Mouse (Mus musculus) neural tube, embryonic 12.5 days (tissue): ENCODE results near the gene Mfn2. TPM values are rescaled to one million over a fixed set of nuclear protein-coding genes. Genes with fewer than 3 reads are reported as not detected.
"Not testable (repeated sequence)": the region's sequence is repeated elsewhere in the genome, so short reads cannot be mapped to it uniquely, and the experiment has no call there.

Experiments used
- ATAC-seq: fragments of 200-750 bp; cut with Nextera tagmentation; 2 replicates; pipeline ENCODE4 v1.8.0; 2017; ENCODE audit warnings: low read depth, mild to moderate bottlenecking, moderate TSS enrichment, moderate library complexity; ENCODE audit not compliant: low FRiP score
- H3K27ac ChIP-seq: fragments of 300-500 bp; sonication (generic); 2 replicates; pipeline ENCODE4 v1.5.1; 2016
- H3K27me3 ChIP-seq: fragments of 300-500 bp; sonication (generic); replicated peaks from 2 replicates; pipeline ENCODE4 v1.6.1; 2016; ENCODE audit warnings: mild to moderate bottlenecking
- H3K36me3 ChIP-seq: fragments of 300-500 bp; sonication (generic); 2 replicates; pipeline ENCODE4 v1.6.1; 2016; ENCODE audit warnings: mild to moderate bottlenecking
- H3K4me1 ChIP-seq: fragments of 300-500 bp; sonication (generic); 2 replicates; pipeline ENCODE4 v1.6.1; 2016
- H3K4me2 ChIP-seq: fragments of 300-500 bp; sonication (generic); replicated peaks from 2 replicates; pipeline ENCODE4 v1.6.1; 2016; ENCODE audit warnings: mild to moderate bottlenecking
- H3K4me3 ChIP-seq: fragments of 300-500 bp; sonication (generic); 2 replicates; pipeline ENCODE4 v1.5.1; 2016
- H3K9ac ChIP-seq: fragments of 300-500 bp; sonication (generic); 2 replicates; pipeline ENCODE4 v1.6.1; 2016; ENCODE audit warnings: mild to moderate bottlenecking
- H3K9me3 ChIP-seq: fragments of 300-500 bp; sonication (generic); 2 replicates; pipeline ENCODE4 v1.6.1; 2016; ENCODE audit warnings: mild to moderate bottlenecking
- WGBS: fragments of 180-500 bp; shearing (Covaris S2); methylation state at CpG from one replicate; pipeline ENCODE4 v1.1.7; 2016; 5-methylcytosine and 5-hydroxymethylcytosine counted together
- polyA plus RNA-seq: library from polyadenylated mRNA; unstranded; fragments of >200 nt; fragmentation: Nextera tagmentation; extraction: Ambion mirVana; gene quantifications from 2 replicates; pipeline ENCODE4 v1.2.1, GENCODE M21; 2016

Mfn2 gene
- polyA plus RNA-seq, 1 experiment from 2014 or later: 67.1 TPM

- no peaks in the 10 kb centered on the region for H3K9me3 ChIP-seq
- no peak overlapping the region for H3K4me2 ChIP-seq
- no peaks in the 10 kb centered on the region for H3K27me3 ChIP-seq
- H3K27ac ChIP-seq: no peak overlapping the region
- ATAC-seq: no peak
- H3K36me3 ChIP-seq: peaks cover 59% of the 10 kb centered on the region
- no peak overlapping the region for H3K9ac ChIP-seq
- H3K4me3 ChIP-seq: no peak overlapping the region
- H3K4me1 ChIP-seq: no peaks in the 10 kb centered on the region
- WGBS: 95% methylated on average over 3 of the region's 3 CpGs
These were observed 42.5 kb downstream of the Mfn2 start for GRCm38 (mm10) chr4:147862051-147862450.

- ATAC-seq: no peak
- peaks cover 4% of the 10 kb centered on the region; the same call in 1 of the 2 replicates for H3K4me1 ChIP-seq
- H3K36me3 ChIP-seq: no peaks in the 10 kb centered on the region
- no peak overlapping the region for H3K27ac ChIP-seq
- no peak overlapping the region for H3K9ac ChIP-seq
- no peak overlapping the region for H3K4me3 ChIP-seq
- no peaks in the 10 kb centered on the region for H3K9me3 ChIP-seq
- WGBS: 84% methylated on average over 2 of the region's 2 CpGs
- no peaks in the 10 kb centered on the region for H3K27me3 ChIP-seq
- no peak overlapping the region for H3K4me2 ChIP-seq
These were observed 53.7 kb downstream of the Mfn2 start for GRCm38 (mm10) chr4:147850776-147851175.

DNA sequence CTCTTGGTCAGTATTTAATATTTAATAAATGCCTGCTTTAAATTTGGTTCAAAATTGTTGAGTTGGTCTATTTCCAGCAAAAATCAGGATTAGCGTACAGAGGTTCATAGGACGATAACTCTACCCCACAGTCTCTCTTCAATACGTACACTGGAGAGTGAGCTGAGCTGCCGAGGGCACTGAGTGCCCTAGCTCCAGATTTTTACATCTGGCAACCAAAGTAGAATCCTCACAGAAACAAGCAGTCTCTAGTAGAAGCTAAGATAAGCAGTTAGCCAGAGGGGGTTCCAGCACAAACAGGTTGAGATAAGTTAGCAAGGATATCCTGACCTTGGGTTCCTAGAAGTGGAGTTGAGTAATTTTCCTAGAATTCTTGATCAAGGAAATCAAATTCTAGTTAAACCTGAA is 55.9 kb downstream of the Mfn2 start:
- WGBS: 11% methylated on average over 4 of the region's 4 CpGs
- Histone ChIP-seq H3K27ac (no peak overlapping the region), H3K9me3 (peaks cover 5% of the 10 kb centered on the region), H3K27me3 (no peaks in the 10 kb centered on the region), H3K4me3 (peak overlapping the region; percentile 57), H3K4me1 (peaks cover 4% of the 10 kb centered on the region; the same call in 1 of the 2 replicates), H3K36me3 (peaks cover 7% of the 10 kb centered on the region), H3K9ac (peak overlapping the region; percentile 50), H3K4me2 (peak overlapping the region; percentile 64)
- peak; percentile 73 for ATAC-seq

DNA sequence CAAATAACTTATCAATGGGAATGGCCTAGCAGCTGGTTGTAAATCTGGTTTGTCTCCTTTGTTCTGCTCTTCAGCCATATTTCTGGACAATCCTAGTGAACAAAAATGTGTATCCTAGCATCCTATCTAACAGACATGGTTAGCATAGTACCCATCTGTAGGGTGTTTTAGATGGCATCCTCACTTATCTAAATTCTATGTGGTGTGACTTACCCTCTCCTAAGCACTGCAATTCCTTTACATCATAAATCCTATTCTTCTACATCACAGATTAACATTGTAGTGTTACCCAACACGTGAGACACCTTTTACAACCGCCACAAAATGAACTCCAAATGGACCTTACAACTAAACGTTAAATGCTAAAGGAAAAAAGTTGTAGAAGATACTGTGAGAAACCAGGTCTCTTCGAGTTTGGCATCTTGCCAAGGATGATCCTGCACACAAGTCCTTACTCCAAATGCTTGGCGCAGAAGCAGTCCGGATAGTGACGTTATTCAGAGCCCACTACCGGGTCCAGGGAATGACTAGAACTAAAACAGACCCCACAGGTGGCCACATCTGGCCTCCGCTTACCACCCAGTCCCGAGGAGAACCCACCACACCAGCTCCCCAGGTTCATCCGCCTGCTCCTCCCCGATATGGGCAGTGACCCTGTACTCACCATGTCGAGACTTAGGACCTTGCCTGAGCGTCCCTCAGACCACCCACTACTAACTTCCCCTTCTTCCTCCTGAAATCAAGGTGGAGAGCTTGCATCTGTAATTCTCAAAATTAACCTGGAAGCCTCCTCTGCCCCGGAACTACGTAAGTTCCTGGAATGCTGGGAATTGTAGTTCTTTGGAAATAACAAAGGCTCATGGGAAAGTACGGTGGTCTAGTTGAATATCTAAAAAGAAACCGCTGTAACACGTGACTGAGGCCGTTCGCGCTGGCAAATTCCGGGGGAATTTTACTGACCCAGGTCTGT is 56.6 kb downstream of the Mfn2 start, which contains the start of gene Zfp933:
TSS of gene Zfp933 (minus strand) at position 753 of the 970 bp plus-strand sequence.
- Histone ChIP-seq H3K9ac (peak within 1 kb of the TSS; percentile 53), H3K4me1 (peaks cover 4% of the 10 kb centered on the region; the same call in 1 of the 2 replicates), H3K36me3 (peaks cover 14% of the 10 kb centered on the region), H3K9me3 (peaks cover 11% of the 10 kb centered on the region), H3K27me3 (no peaks in the 10 kb centered on the region), H3K27ac (no peak within 1 kb of the TSS), H3K4me2 (peak within 1 kb of the TSS; percentile 64), H3K4me3 (peak within 1 kb of the TSS; percentile 57)
- ATAC-seq: peak; percentile 91
- 4% methylated on average over 23 of the region's 23 CpGs for WGBS

- H3K27me3 ChIP-seq: no peaks in the 10 kb centered on the region
- peaks cover 21% of the 10 kb centered on the region for H3K9me3 ChIP-seq
- no peak for ATAC-seq
- H3K9ac ChIP-seq: no peak overlapping the region
- 95% methylated on average over 3 of the region's 3 CpGs for WGBS
- H3K4me2 ChIP-seq: no peak overlapping the region
- H3K4me3 ChIP-seq: no peak overlapping the region
- H3K4me1 ChIP-seq: peaks cover 4% of the 10 kb centered on the region; the same call in 1 of the 2 replicates
- H3K36me3 ChIP-seq: peaks cover 29% of the 10 kb centered on the region
- no peak overlapping the region for H3K27ac ChIP-seq
These were observed 61.6 kb downstream of the Mfn2 start for GRCm38 (mm10) chr4:147842871-147843270.

GRCm38 (mm10) chr4:147839282-147839681 is 65.2 kb downstream of the Mfn2 start:
- H3K27ac ChIP-seq, H3K9ac ChIP-seq, ATAC-seq, H3K27me3 ChIP-seq, H3K4me3 ChIP-seq, H3K4me1 ChIP-seq, H3K4me2 ChIP-seq: not testable (repeated sequence)
- 99% methylated on average over 22 of the region's 26 CpGs for WGBS
- Histone ChIP-seq H3K9me3 (peaks cover 24% of the 10 kb centered on the region), H3K36me3 (peaks cover 25% of the 10 kb centered on the region)

DNA sequence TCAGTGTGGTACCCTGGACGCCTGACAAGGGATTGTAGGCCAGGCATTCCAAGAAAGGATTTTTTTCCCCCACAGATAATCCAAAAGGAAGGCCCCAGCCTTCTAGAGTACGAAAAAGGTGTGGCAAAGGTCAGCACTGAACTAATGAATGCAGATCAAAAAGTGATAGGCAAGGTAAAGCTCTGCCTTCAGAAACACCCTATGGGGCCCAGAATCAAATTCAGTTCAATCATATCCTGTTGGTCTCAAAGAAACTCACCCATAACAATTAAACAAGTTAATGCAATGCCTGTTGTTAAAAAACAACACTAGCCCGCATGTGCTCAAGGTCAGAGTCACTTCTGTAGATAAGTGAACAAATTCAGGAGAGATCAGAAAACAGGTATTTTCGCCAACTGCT is 80.1 kb downstream of the Mfn2 start:
- H3K27ac ChIP-seq: no peak overlapping the region
- no peak overlapping the region for H3K9ac ChIP-seq
- peaks cover 62% of the 10 kb centered on the region for H3K36me3 ChIP-seq
- WGBS: 89% methylated on average over 4 of the region's 4 CpGs
- H3K4me2 ChIP-seq: no peak overlapping the region
- no peak for ATAC-seq
- H3K27me3 ChIP-seq: no peaks in the 10 kb centered on the region
- peaks cover 72% of the 10 kb centered on the region for H3K9me3 ChIP-seq
- no peak overlapping the region for H3K4me3 ChIP-seq
- H3K4me1 ChIP-seq: no peaks in the 10 kb centered on the region

Other genes starting within 250 kb of the Mfn2 start
- gene Zfp534, start 202.2 kb downstream of the Mfn2 start, polyA plus RNA-seq: not detected in 2 replicates
- gene Zfp984, start 94.9 kb downstream of the Mfn2 start, polyA plus RNA-seq: 4.3 and 6.3 TPM in 2 replicates
- 4.1 and 6.2 TPM in 2 replicates for gene Zfp933, start 56.3 kb downstream of the Mfn2 start, polyA plus RNA-seq
- 52.2 and 53.4 TPM in 2 replicates for gene Miip, start 35.9 kb downstream of the Mfn2 start, polyA plus RNA-seq
- 15.3 and 15.7 TPM in 2 replicates for gene Fv1, start 35.7 kb downstream of the Mfn2 start, polyA plus RNA-seq
- gene Plod1, start 32.1 kb upstream of the Mfn2 start, polyA plus RNA-seq: 33.9 and 35.4 TPM in 2 replicates
- 24.4 and 27.2 TPM in 2 replicates for gene 2510039O18Rik, start 36.2 kb upstream of the Mfn2 start, polyA plus RNA-seq
- 0.45 TPM in 1 of 2 replicates, not detected in the other for gene Nppb, start 81.1 kb upstream of the Mfn2 start, polyA plus RNA-seq
- gene Nppa, start 96.0 kb upstream of the Mfn2 start, polyA plus RNA-seq: 3.1 and 5.0 TPM in 2 replicates
- gene Clcn6, start 134.1 kb upstream of the Mfn2 start, polyA plus RNA-seq: 26.6 and 29.1 TPM in 2 replicates
- gene Mthfr, start 134.4 kb upstream of the Mfn2 start, polyA plus RNA-seq: 27.8 and 30.7 TPM in 2 replicates
- 9.4 and 10.2 TPM in 2 replicates for gene Agtrap, start 183.3 kb upstream of the Mfn2 start, polyA plus RNA-seq
- gene Mad2l2, start 225.7 kb upstream of the Mfn2 start, polyA plus RNA-seq: 89.3 and 90.6 TPM in 2 replicates
- gene Draxin, start 226.0 kb upstream of the Mfn2 start, polyA plus RNA-seq: 11.8 and 12.4 TPM in 2 replicates
- gene Fbxo6, start 247.4 kb upstream of the Mfn2 start, polyA plus RNA-seq: 13.9 and 16.1 TPM in 2 replicates